Mouse (Mus musculus) layer of hippocampus, postnatal 14 days (tissue): ENCODE results near the gene Trappc4. TPM values are rescaled to one million over a fixed set of nuclear protein-coding genes. Genes with fewer than 3 reads are reported as not detected.
"Not testable (repeated sequence)": the region's sequence is repeated elsewhere in the genome, so short reads cannot be mapped to it uniquely, and the experiment has no call there.

Source experiments
- DNase-seq, 2 experiments: peaks; one replicate each; pipeline ENCODE4 v3.0.0; 2021 to 2022; ENCODE audit warnings: low spot score in 2 of 2, mixed read lengths in 1 of 2
- microRNA-seq, 2 experiments: library from miRNA; unstranded; fragments of <30 nt; microRNA quantifications; one replicate each; pipeline ENCODE4 v1.2.0; 2021
- total RNA-seq, 2 experiments: library from RNA; stranded (reverse); gene quantifications; 2 replicates each; pipeline ENCODE4 v1.2.3; 2021

The Trappc4 gene
- total RNA-seq, 2 experiments from 2014 or later = 67.9 to 73.9 TPM

GRCm38 (mm10) chr9:44361931-44362330 lies 45.5 kb downstream of the Trappc4 start:
- not testable (repeated sequence) for DNase-seq

- DNase-seq = peak; percentile 92 to 96
These were observed 46.0 kb downstream of the Trappc4 start, which contains the start of gene Vps11 for GRCm38 (mm10) chr9:44361190-44361917. Gene Vps11 (minus strand): TSS chr9:44361670.

GRCm38 (mm10) chr9:44357207-44357606 lies 50.2 kb downstream of the Trappc4 start:
- DNase-seq = no peak

Small RNA genes lying within 50 kb of the gene (microRNA-seq; reads per million reads assigned to microRNA genes)
- gene Mir7085 = 1.1 to 2.3 reads per million in 2 experiments

Other genes starting within 250 kb of the Trappc4 start
- gene Cbl, start 173.6 kb downstream of the Trappc4 start, total RNA-seq = 10 to 100 TPM; 58.1 to 62.7 TPM
- gene Ccdc153, start 166.9 kb downstream of the Trappc4 start, total RNA-seq = 1 to 10 TPM; 4.5 to 8.4 TPM
- gene Pdzd3, start 156.1 kb downstream of the Trappc4 start, total RNA-seq = 1 to 10 TPM in 1 of 2 experiments, under 1 TPM in 1; 0.88 to 1.0 TPM
- gene Nlrx1, start 139.0 kb downstream of the Trappc4 start, total RNA-seq = 10 to 100 TPM in 1 of 2 experiments, 1 to 10 TPM in 1; 10.0 to 12.2 TPM
- 10 to 100 TPM; 69.3 to 75.8 TPM for gene Abcg4, start 119.0 kb downstream of the Trappc4 start, total RNA-seq
- gene Hinfp, start 101.9 kb downstream of the Trappc4 start, total RNA-seq = 10 to 100 TPM; 26.0 to 28.5 TPM
- gene C2cd2l, start 87.3 kb downstream of the Trappc4 start, total RNA-seq = 100 to 1,000 TPM; 128 to 144 TPM
- 10 to 100 TPM; 16.2 to 16.3 TPM for gene Dpagt1, start 81.6 kb downstream of the Trappc4 start, total RNA-seq
- 10 to 100 TPM; 50.5 to 59.1 TPM for gene H2afx, start 72.9 kb downstream of the Trappc4 start, total RNA-seq
- 10 to 100 TPM; 22.6 to 22.8 TPM for gene Hmbs, start 63.4 kb downstream of the Trappc4 start, total RNA-seq
- gene Vps11, start 45.9 kb downstream of the Trappc4 start, total RNA-seq = 10 to 100 TPM; 41.8 to 46.1 TPM
- gene Hyou1, start 28.1 kb downstream of the Trappc4 start, total RNA-seq = 100 to 1,000 TPM in 1 of 2 experiments, 10 to 100 TPM in 1; 97.1 to 116 TPM
- 10 to 100 TPM; 39.8 to 41.0 TPM for gene Slc37a4, start 10.7 kb downstream of the Trappc4 start, total RNA-seq
- 100 to 1,000 TPM; 593 to 617 TPM for gene Rps25, start 461 bp downstream of the Trappc4 start, total RNA-seq
- gene Ccdc84, start 11.0 kb upstream of the Trappc4 start, total RNA-seq = 10 to 100 TPM; 19.6 to 24.1 TPM
- not detected for gene Foxr1, start 33.5 kb upstream of the Trappc4 start, total RNA-seq
- gene Upk2, start 47.4 kb upstream of the Trappc4 start, total RNA-seq = not detected
- 10 to 100 TPM; 76.1 to 76.3 TPM for gene Bcl9l, start 75.2 kb upstream of the Trappc4 start, total RNA-seq
- gene Cxcr5, start 154.3 kb upstream of the Trappc4 start, total RNA-seq = not detected
- 100 to 1,000 TPM; 107 TPM for gene Ddx6, start 197.3 kb upstream of the Trappc4 start, total RNA-seq